Mouse (Mus musculus): Measurements from ENCODE around the gene Pigu.

DNA sequence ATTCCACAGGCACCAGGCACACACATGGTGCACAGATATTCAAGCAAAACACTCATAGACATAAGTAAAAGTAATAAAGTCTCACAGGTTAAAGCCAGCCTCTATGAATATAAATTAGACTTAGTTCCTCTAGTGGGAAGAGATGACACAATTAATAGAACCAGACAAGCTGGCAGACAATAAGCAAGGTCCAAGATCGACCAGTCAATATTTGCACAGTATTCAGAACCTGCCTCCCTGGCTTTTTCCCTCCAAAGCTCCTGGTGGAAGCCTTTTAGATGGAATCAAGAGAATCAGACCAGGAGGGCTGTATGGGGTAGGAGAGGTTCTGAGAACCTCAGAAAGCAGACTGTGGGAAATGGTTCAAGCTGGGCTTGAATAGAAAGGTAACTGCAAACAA, 16.7 kb upstream of the Pigu start:
- TF ChIP-seq TAL1 (IDR thresholded peaks at IDR 0.05; ENCODE audit: low read length) (no peak), GATA1 (IDR thresholded peaks at IDR 0.05; ENCODE audit: low read length) (no peak)

Data from erythroblast, embryonic 14.5 days (primary cell).